Mouse (Mus musculus) limb, embryonic 15.5 days (tissue): ENCODE measurements around the gene Mob2. TPM values are rescaled to one million over a fixed set of nuclear protein-coding genes. Genes with fewer than 3 reads are reported as not detected.

ENCODE experiments used
- ATAC-seq: fragments of 200-750 bp; cut with Nextera tagmentation; 2 replicates; pipeline ENCODE4 v1.8.0; 2017; ENCODE audit warnings: low read depth, moderate TSS enrichment; ENCODE audit not compliant: insufficient number of reproducible peaks, low FRiP score, low TSS enrichment
- H3K27ac ChIP-seq: fragments of 300-500 bp; sonication (generic); 2 replicates; pipeline ENCODE4 v1.5.1; 2015; ENCODE audit warnings: moderate library complexity, mild to moderate bottlenecking, inconsistent platforms
- H3K27me3 ChIP-seq: fragments of 300-500 bp; sonication (generic); 2 replicates; pipeline ENCODE4 v1.6.1; 2015; ENCODE audit warnings: inconsistent platforms
- H3K36me3 ChIP-seq: fragments of 300-500 bp; sonication (generic); 2 replicates; pipeline ENCODE4 v1.6.1; 2015; ENCODE audit warnings: inconsistent platforms
- H3K4me1 ChIP-seq: fragments of 300-500 bp; sonication (generic); 2 replicates; pipeline ENCODE4 v1.6.1; 2015; ENCODE audit warnings: inconsistent platforms
- H3K4me2 ChIP-seq: fragments of 300-500 bp; sonication (generic); 2 replicates; pipeline ENCODE4 v1.6.1; 2015; ENCODE audit warnings: mild to moderate bottlenecking, inconsistent platforms
- H3K4me3 ChIP-seq: fragments of 300-500 bp; sonication (generic); 2 replicates; pipeline ENCODE4 v1.5.1; 2015; ENCODE audit warnings: mild to moderate bottlenecking, inconsistent platforms
- H3K9ac ChIP-seq: fragments of 300-500 bp; sonication (generic); 2 replicates; pipeline ENCODE4 v1.6.1; 2015; ENCODE audit warnings: inconsistent platforms
- H3K9me3 ChIP-seq: fragments of 300-500 bp; sonication (generic); 2 replicates; pipeline ENCODE4 v1.6.1; 2016; ENCODE audit warnings: inconsistent platforms
- WGBS: fragments of 180-500 bp; shearing (Covaris S2); methylation state at CpG from one replicate; pipeline ENCODE4 v1.1.7; 2015; 5-methylcytosine and 5-hydroxymethylcytosine counted together
- microRNA-seq: library from miRNA; unstranded; fragments of <30 nt; microRNA quantifications from one replicate; pipeline ENCODE4, GENCODE M21; 2016
- polyA plus RNA-seq: library from polyadenylated mRNA; unstranded; fragments of >200 nt; fragmentation: Nextera tagmentation; extraction: Ambion mirVana; gene quantifications from 2 replicates; pipeline ENCODE4 v1.2.1, GENCODE M21; 2015

The Mob2 gene
- polyA plus RNA-seq, 1 experiment from 2014 or later = 78.2 TPM

- H3K9ac ChIP-seq = no peak overlapping the region
- no peak overlapping the region for H3K27ac ChIP-seq
- H3K4me3 ChIP-seq = no peak overlapping the region
- H3K27me3 ChIP-seq = 0 out of 2 replicates have a peak, but pooled peaks cover 3% of the 10 kb centered on the region
- ATAC-seq = no peak
- no peaks in the 10 kb centered on the region for H3K36me3 ChIP-seq
- H3K4me1 ChIP-seq = no peaks in the 10 kb centered on the region
- 64% methylated on average over 2 of the region's 2 CpGs for WGBS
- H3K4me2 ChIP-seq = no peak overlapping the region
- H3K9me3 ChIP-seq = no peaks in the 10 kb centered on the region
These were observed 99.9 kb downstream of the Mob2 start for GRCm38 (mm10) chr7:141960926-141961325.

DNA sequence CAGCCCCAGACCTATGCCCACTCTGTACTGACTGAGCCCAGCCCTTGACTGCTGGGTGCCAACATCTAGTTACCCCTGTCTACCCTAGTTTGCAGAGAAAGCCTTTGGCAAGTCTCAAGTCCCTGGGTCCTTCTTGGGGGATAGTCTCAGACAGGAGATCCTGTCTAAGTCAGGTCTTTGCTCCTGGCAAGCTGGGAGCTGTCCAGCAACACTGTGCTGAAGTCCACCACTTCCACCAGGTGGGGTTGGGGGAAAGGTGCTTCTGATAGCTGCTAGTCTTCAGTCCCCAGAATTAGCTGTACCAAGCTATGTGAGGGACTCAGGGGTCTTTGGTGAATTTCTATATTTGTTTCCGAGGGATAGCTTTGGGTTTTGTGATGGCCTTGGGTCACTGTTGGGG lies 101.7 kb downstream of the Mob2 start:
- no peak overlapping the region for H3K9ac ChIP-seq
- H3K27me3 ChIP-seq = peaks cover 9% of the 10 kb centered on the region
- no peak overlapping the region for H3K4me3 ChIP-seq
- WGBS = 83% methylated on average over 1 of the region's 1 CpGs
- H3K4me2 ChIP-seq = no peak overlapping the region
- ATAC-seq = no peak
- H3K36me3 ChIP-seq = no peaks in the 10 kb centered on the region
- no peaks in the 10 kb centered on the region for H3K4me1 ChIP-seq
- no peak overlapping the region for H3K27ac ChIP-seq
- H3K9me3 ChIP-seq = no peaks in the 10 kb centered on the region

Small RNA genes lying within 50 kb of the gene (microRNA-seq; reads per million reads assigned to microRNA genes)
- not detected for gene Mir3104

Other genes starting within 250 kb of the Mob2 start
- gene Muc5b, start 222.0 kb downstream of the Mob2 start, polyA plus RNA-seq = 0.02 and 0.03 TPM in 2 replicates
- 47.5 and 50.3 TPM in 2 replicates for gene Tollip, start 142.6 kb downstream of the Mob2 start, polyA plus RNA-seq
- gene Brsk2, start 111.3 kb downstream of the Mob2 start, polyA plus RNA-seq = 0.55 and 0.95 TPM in 2 replicates
- 5.5 and 6.9 TPM in 2 replicates for gene Dusp8, start 34.8 kb upstream of the Mob2 start, polyA plus RNA-seq
- not detected in 2 replicates for gene Gm45618, start 59.7 kb upstream of the Mob2 start, polyA plus RNA-seq
- gene Gm39115, start 75.0 kb upstream of the Mob2 start, polyA plus RNA-seq = not detected in 2 replicates
- gene Gm45337, start 83.5 kb upstream of the Mob2 start, polyA plus RNA-seq = not detected in 2 replicates
- not detected in 2 replicates for gene Gm29735, start 96.0 kb upstream of the Mob2 start, polyA plus RNA-seq
- gene Gm4553, start 104.7 kb upstream of the Mob2 start, polyA plus RNA-seq = not detected in 2 replicates
- gene Krtap5-2, start 114.9 kb upstream of the Mob2 start, polyA plus RNA-seq = not detected in 2 replicates
- gene Gm10153, start 129.3 kb upstream of the Mob2 start, polyA plus RNA-seq = not detected in 2 replicates
- gene Krtap5-3, start 140.3 kb upstream of the Mob2 start, polyA plus RNA-seq = not detected in 2 replicates
- gene Gm7579, start 150.8 kb upstream of the Mob2 start, polyA plus RNA-seq = not detected in 2 replicates
- not detected in 2 replicates for gene Krtap5-5, start 168.9 kb upstream of the Mob2 start, polyA plus RNA-seq
- gene Gm40460, start 180.0 kb upstream of the Mob2 start, polyA plus RNA-seq = not detected in 2 replicates
- gene Gm2431, start 197.3 kb upstream of the Mob2 start, polyA plus RNA-seq = not detected in 2 replicates
- gene Gm4559, start 213.3 kb upstream of the Mob2 start, polyA plus RNA-seq = not detected in 2 replicates
- gene Krtap5-1, start 236.1 kb upstream of the Mob2 start, polyA plus RNA-seq = not detected in 2 replicates
- gene Krtap5-4, start 242.5 kb upstream of the Mob2 start, polyA plus RNA-seq = not detected in 2 replicates